Mouse (Mus musculus) intestine, embryonic 15.5 days (tissue): ENCODE data around the gene Ppil3. TPM values are rescaled to one million over a fixed set of nuclear protein-coding genes. Genes with fewer than 3 reads are reported as not detected.

Source experiments
- polyA plus RNA-seq: library from polyadenylated mRNA; unstranded; fragments of >200 nt; fragmentation: Nextera tagmentation; extraction: Ambion mirVana; gene quantifications from 2 replicates; pipeline ENCODE4 v1.2.1, GENCODE M21; 2015

Gene Ppil3
- polyA plus RNA-seq, 1 experiment from 2014 or later: 46.0 TPM

Other genes starting within 250 kb of the Ppil3 start
- 0.04 and 0.05 TPM in 2 replicates for gene Aox4, start 235.1 kb downstream of the Ppil3 start, polyA plus RNA-seq
- 0.03 TPM in 1 of 2 replicates, not detected in the other for gene Aox2, start 167.2 kb downstream of the Ppil3 start, polyA plus RNA-seq
- 294 and 358 TPM in 2 replicates for gene Bzw1, start 52.6 kb downstream of the Ppil3 start, polyA plus RNA-seq
- 153 and 157 TPM in 2 replicates for gene Clk1, start 21.4 kb downstream of the Ppil3 start, polyA plus RNA-seq
- gene Nif3l1, start 335 bp downstream of the Ppil3 start, polyA plus RNA-seq: 38.0 and 43.4 TPM in 2 replicates
- gene Orc2, start 59.6 kb upstream of the Ppil3 start, polyA plus RNA-seq: 20.1 and 22.0 TPM in 2 replicates
- gene Fam126b, start 140.8 kb upstream of the Ppil3 start, polyA plus RNA-seq: 7.8 and 8.2 TPM in 2 replicates
- 201 and 204 TPM in 2 replicates for gene Ndufb3, start 140.9 kb upstream of the Ppil3 start, polyA plus RNA-seq